Mouse (Mus musculus) adrenal gland, postnatal 0 days (tissue): Measurements from ENCODE around the gene Gm7257. TPM values are rescaled to one million over a fixed set of nuclear protein-coding genes. Genes with fewer than 3 reads are reported as not detected.

Experiments used
- polyA plus RNA-seq: library from polyadenylated mRNA; unstranded; fragments of >200 nt; fragmentation: Nextera tagmentation; extraction: Ambion mirVana; gene quantifications from 2 replicates; pipeline ENCODE4 v1.2.1, GENCODE M21; 2015

The Gm7257 gene
- not detected in 2 replicates for polyA plus RNA-seq

DNA sequence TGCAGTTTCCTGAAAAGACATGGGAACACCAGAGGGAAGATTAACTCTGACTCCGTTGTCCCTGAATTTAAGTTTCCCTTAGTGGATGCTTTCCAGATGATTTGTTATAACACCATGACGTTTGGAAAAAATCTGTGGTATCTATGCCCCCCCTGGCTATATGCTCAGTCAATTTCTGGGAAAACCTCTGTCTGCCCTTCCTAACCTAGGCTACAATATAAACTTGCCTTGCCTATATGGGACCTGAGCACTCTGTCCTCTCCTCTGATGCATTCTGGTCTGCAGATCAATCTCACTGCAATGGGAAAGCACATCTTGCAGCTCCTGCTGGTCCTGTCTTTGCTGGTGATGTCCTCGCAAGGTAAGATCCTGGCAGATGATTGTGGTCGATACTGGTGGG, at the start of gene Gm7257:
Gene Gm7257, plus strand, starts transcription at position 301 of the 400 bp plus-strand sequence.

DNA sequence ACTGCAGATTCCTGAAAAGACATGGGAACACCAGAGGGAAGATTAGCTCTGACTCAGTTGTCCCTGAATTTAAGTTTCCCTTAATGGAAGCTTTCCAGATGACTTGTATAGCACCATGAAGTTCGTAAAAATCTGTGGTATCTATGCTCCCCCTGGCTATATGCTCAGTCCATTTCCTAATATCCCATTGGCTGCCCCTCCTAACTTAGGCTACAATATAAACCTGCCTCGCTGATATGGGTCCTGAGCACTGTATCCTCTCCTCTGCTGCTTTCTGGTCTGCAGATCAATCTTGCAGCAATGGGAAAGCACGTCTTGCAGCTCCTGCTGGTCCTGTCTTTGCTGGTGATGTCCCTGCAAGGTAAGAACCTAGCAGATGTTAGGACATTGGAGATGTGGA, 43.7 kb downstream of the Gm7257 start, which contains the start of gene Gm9513:
Gene Gm9513, plus strand, starts transcription at position 301 of the 400 bp plus-strand sequence.

Other genes with a start within 250 kb of the Gm7257 start
- gene Gm9513, start 43.8 kb downstream of the Gm7257 start, polyA plus RNA-seq = not detected in 2 replicates
- not detected in 2 replicates for gene Gm5615, start 110.1 kb downstream of the Gm7257 start, polyA plus RNA-seq
- gene Gm17689, start 150.8 kb downstream of the Gm7257 start, polyA plus RNA-seq = not detected in 2 replicates
- gene A630095E13Rik, start 211.5 kb downstream of the Gm7257 start, polyA plus RNA-seq = not detected in 2 replicates